Mouse (Mus musculus) ES-CJ7 (cell line): Measurements from ENCODE around the gene Cited1.

Experiments used
- DNase-seq: peaks from one replicate; pipeline ENCODE4 v3.0.0; 2011; ENCODE audit warnings: low read depth, low spot score

The Cited1 gene

GRCm38 (mm10) chrX:102251937-102252860, at the start of gene Cited1:
Cited1 (minus strand) TSS chrX:102252181.
- DNase-seq, result peak; percentile 71

GRCm38 (mm10) chrX:102284889-102285288, 32.9 kb upstream of the Cited1 start:
- DNase-seq, result no peak

DNA sequence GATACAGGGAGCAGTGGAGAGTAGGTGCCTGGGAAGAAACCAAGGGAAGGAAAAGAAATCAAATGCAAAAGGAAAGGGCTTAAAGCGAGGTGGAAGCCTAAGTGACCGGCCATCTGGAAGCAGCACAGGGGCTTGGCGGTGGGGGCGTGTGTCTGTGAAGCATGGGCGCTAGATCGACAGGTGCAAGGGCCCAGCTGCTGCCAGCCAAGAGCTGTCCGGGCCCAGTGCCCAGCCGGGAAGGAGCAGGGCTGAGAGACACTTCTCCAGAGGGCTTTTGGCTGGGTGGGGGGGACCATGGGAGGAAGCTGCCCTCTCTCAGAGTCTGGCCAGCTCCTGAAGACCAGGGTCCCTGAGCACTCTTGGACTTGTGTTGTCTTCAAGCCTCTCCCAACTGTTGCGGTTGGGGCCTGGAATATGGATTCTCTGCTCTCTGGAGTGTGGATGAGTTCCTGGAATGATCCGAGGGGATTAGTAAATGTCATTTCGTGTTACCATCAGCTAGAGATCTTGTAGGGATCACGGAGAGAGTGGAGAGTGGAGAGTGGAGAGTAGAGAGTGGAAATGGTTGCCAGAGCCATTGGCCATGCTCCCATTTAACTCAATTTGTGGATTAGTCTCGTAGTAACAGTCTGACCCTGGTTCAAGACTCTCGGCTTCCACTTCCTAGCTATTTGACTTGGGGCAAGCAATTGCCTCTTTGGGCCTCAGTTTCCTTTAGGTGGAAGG, 10.8 kb upstream of the Cited1 start:
- no peak for DNase-seq

- DNase-seq, result no peak
Measured at GRCm38 (mm10) chrX:102259772-102260171, 7.8 kb upstream of the Cited1 start.

- DNase-seq, result peak; percentile 3
Measured at GRCm38 (mm10) chrX:102253892-102254291, 1.9 kb upstream of the Cited1 start.

- DNase-seq, result no peak
Measured at GRCm38 (mm10) chrX:102251221-102251936, 602 bp downstream of the Cited1 start.

- peak; percentile 17 for DNase-seq
Measured at GRCm38 (mm10) chrX:102250891-102251170, 1.1 kb downstream of the Cited1 start.

GRCm38 (mm10) chrX:102250150-102250890, 1.7 kb downstream of the Cited1 start:
- peak; percentile 9 for DNase-seq

DNA sequence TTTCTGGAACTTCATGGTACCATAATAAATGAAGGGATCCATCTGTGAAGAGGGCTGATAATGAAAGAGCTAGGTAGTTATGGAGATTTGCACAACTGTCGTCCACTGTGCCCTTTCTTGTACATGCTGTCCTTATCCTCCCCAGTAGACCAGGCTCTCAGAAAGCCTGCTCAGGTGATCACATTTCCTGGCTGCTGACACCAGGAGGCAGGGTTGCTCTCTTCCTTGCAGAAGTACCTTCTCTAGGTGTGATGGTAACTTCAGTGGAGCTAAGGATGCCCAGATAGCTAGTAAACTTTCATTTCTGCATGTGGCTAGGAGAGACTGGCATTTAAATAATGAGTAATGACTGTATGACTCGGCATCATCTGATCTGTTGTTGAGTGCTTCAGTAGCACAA, 7.6 kb downstream of the Cited1 start:
- no peak for DNase-seq

- DNase-seq, result peak; percentile 78
Measured at GRCm38 (mm10) chrX:102219126-102219525, 32.9 kb downstream of the Cited1 start.

DNA sequence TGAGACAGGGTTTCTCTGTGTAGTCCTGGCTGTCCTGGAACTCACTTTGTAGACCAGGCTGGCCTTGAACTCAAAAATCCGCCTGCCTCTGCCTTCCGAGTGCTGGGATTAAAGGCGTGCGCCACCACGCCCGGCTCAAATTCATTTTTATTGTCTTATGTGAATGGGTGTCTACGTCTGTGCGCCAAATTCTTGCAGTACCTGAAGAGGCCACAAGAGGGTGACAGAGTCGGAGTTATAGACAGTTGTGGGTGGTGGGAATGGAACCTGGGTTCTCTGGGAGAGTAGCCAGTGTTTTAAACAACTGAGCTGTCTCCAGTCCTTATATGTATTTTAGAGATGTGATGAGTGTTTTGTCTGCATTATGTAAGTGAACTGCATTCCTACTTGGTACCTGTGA, 36.6 kb downstream of the Cited1 start:
- DNase-seq, result peak; percentile 79
